Mouse (Mus musculus): ENCODE measurements at regions not wholly inside any gene's neighbourhood (a gene's known extent, or its start where the extent isn't known, plus 50 kb on each side); places are given as distances from the start of the nearest gene placed in this dataset.

GRCm38 (mm10) chr3:130976206-130976605 lies 134.1 kb upstream of the Lef1 start:
- TF ChIP-seq MAX (IDR thresholded peaks at IDR 0.05; ENCODE audit: low read depth) (no peak), POLR2A (IDR thresholded peaks at IDR 0.05; ENCODE audit: insufficient read length, low read depth) (no peak), E2F4 (IDR thresholded peaks at IDR 0.05; ENCODE audit: insufficient read depth) (no peak), USF1 (IDR thresholded peaks at IDR 0.05; ENCODE audit: low read depth) (no peak), POLR2AphosphoS2 (IDR thresholded peaks at IDR 0.05; ENCODE audit: insufficient read length, low read depth) (no peak)

Data from myocyte (in vitro differentiated cells).